Mouse (Mus musculus) gastrocnemius, postnatal 10 days (tissue): ENCODE data around the gene Rangap1. TPM values are rescaled to one million over a fixed set of nuclear protein-coding genes. Genes with fewer than 3 reads are reported as not detected.
A peak's percentile ranks its signal among the peaks of the same experiment; 100 is the strongest.

Experiments
- DNase-seq: peaks from one replicate; pipeline ENCODE4 v3.0.0; 2021; ENCODE audit warnings: mixed read lengths
- long read RNA-seq, 2 experiments: library from polyadenylated mRNA; stranded (forward); transcript quantifications; one replicate each; pipeline ENCODE4 v2.0.0; 2021
- total RNA-seq, 2 experiments: library from RNA; stranded (reverse); gene quantifications; 2 replicates each; pipeline ENCODE4 v1.2.3; 2021

The Rangap1 gene
- 10 to 100 TPM; 28.6 to 31.3 TPM for total RNA-seq
- long read RNA-seq, experiment 1, transcript Rangap1-201 (16 exons, 3,033 nt), result major isoform, 63 of 76 reads
- long read RNA-seq, experiment 1, partial matches to known transcripts, result 5 of 76 reads
- long read RNA-seq, experiment 1, other reads (novel, unspliced or antisense), result 5 of 76 reads
- long read RNA-seq, experiment 2, transcript Rangap1-201 (16 exons, 3,033 nt), result major isoform, 49 of 61 reads
- long read RNA-seq, experiment 2, partial matches to known transcripts, result 9 of 61 reads
- long read RNA-seq, experiment 2, other reads (novel, unspliced or antisense), result 1 of 61 reads

DNA sequence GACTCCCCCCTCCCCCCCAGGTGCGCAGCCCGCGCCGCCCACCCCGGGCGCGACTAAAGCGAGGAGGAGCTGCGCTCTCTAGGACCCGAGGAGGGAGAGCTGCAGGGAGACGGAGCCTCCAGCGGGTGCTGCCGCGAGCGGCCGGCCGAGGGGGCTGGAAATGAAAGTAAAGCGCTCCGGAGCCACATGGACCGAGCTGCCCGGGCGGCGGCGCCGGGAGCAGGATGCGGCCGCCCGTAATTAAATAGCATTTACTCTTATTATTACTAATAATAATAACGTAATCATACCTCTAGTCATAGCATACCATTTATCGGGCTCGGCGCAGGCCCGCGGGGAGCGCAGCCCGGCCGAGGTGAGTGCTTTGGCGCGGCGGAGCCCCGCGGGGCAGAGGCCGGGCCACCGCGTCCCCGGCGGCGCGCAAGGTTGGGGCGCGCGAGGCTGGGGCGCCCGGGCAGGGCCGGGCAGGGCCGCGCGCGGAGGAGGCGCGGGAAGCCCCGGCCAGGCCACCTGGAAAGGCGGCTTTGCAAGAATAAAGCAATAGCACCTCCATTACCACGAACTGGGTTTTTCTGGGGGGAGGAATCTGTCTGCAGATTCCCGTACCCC is at the start of gene Rangap1, which contains the start of gene Zc3h7b:
Gene Rangap1, minus strand, starts transcription at position 539 of the 609 bp plus-strand sequence.
Gene Zc3h7b, plus strand, starts transcription at position 66 of the 609 bp plus-strand sequence.
- peak; percentile 76 for DNase-seq

DNA sequence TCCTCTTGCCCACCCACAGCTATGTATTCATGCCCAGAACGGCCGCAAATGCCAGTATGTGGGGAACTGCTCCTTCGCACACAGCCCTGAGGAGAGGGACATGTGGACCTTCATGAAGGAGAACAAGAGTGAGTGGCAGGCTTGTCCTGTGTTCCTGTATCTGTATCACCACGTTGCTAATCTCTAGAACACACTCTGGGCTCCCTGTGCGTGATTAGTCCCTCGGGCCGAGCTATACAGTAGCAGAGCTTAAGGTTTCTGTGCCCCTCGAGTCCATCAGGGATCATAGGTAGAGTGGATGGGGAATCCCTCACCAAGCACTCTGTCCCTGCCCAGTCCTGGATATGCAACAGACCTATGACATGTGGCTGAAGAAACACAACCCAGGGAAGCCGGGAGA is 47.1 kb upstream of the Rangap1 start:
- DNase-seq, result no peak

DNA sequence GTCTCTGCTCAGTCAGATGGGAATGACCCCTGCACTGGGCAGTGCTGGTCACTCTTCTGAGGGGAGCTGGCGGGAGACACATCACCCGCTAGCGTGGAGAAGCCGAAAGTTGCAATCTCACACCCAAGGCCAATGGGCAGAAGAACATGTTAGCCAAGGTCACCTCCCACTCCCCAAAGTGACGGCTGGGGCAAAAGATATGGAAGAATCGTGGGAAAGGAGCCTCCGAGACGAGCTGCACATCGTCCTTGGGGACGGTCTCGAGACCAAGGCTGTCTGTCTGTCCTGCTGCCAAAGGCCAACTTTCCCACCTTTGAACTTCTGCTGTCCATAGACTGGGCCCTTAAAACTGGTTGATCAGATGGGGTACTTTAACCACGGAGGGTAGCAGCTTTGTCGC is 42.2 kb upstream of the Rangap1 start:
- no peak for DNase-seq

DNA sequence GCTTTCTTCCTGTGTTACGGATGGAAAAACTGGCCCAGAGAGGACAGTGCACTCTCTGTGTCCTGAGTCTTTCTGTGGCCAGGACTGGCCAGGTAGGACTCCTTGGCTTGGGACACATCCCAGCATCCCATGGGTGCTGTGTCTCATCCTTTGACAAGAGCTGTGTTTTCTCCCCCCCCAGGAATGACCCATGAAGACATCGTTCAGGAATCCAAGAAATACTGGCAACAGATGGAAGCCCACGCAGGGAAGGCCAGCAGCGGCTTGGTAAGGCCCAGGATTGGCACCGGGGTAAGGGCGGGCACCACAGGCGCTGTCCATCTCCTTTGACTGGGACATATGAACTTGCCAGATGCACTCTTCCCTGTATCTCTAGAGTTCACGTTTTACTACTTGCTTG is 40.4 kb upstream of the Rangap1 start:
- DNase-seq, result no peak

DNA sequence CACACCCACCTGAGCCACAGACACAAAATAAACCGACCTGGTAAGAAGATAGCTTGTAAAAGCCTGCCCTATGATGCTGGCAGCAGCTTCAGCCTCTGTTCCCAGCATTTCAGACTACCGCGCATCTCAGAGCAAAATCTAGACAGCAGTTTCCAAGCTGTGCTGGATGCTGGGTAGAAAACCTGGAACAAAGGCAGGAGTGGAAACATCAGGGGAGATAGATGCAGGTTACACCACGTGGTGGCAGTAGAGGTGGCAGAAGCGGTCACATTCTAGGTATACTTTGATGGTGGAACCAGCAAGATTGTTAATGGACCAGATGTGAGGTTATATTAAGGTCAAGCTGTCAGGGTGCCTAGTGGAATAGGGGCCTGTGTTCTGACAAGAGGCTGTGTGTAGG is 39.4 kb upstream of the Rangap1 start:
- DNase-seq, result no peak

DNA sequence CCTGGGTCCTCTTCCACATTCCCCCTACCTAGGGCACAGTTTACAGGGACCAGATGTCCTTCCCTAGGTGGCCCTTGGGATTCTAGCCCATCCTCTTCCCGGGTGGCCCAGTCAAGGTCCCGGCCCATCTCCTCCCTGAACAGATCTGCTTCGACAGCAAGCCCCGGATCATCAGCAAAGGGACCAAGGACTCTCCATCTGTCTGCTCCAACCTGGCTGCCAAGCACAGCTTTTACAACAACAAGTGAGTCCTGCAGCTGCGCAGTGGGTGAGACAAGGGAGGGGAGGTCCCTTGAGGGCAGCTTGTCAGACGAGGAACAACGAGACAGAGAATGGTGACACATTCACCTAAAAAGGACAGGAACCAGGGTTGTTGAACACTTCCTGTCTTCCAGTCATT is 36.5 kb upstream of the Rangap1 start:
- DNase-seq, result no peak

DNA sequence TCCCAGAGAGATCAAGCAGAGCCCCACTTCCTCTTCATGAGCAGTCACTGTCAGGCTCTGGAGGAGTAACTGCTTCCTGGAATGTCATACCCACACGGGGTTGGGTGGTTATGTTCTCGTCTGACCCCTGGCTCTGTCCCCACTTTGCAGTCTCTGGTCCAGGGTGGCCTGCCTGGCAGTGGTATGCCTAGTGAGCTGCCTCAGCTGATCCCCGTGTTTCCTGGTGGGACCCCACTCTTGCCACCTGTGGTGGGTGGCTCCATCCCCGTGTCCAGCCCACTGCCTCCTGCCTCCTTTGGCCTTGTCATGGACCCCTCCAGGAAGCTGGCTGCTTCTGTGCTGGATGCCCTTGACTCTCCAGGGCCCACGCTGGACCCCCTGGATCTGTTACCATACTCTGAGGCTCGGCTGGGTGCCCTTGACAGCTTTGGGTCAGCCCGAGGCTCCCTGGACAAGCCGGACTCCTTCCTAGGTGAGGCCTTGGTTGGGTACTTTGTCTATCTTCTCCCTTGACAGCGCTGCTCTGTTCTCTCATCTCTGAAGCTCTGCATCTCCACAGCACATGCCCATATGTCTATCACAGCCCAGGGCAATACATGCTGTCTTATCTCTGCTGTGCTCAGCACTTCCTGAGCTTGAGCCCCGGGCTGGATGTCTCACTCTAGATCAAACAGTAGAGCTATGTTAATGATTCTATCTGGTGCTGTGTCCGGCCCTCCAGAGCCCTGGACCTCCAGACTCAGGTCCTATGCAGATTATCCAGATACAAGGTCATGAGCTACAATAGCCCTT is 31.5 kb upstream of the Rangap1 start:
- DNase-seq, result no peak

DNA sequence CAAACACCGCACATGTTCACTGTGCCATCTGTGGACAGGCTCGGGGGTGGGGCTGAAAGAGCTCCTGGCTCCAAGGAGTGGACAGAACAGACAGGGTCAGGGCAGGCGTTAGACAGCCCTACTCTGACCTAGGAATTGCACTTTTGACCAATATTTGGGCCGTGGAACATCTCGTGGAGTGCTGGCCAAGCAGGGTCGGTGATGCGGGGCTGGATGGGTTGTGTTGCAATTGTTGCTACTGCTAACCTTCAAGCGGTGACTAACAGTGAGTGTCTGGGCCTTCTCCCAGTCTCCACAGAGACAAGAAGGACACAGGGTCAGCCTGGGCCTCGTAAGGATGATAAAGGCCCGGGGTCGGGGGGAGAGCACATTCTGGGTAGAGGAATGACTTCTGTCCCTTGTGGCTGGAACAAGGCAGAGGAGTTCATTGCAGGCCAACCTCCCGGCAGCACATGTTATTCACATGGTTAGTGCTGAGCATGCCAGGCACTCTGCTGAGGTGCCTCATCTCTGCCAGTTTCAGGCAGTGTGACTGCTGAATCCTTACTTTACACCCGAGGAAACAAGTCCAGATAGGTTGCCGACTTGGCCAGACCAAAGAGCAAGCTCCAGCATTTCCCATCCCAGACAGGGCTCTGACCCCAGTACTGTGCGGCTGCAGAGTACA is 29.3 kb upstream of the Rangap1 start:
- DNase-seq, result no peak

DNA sequence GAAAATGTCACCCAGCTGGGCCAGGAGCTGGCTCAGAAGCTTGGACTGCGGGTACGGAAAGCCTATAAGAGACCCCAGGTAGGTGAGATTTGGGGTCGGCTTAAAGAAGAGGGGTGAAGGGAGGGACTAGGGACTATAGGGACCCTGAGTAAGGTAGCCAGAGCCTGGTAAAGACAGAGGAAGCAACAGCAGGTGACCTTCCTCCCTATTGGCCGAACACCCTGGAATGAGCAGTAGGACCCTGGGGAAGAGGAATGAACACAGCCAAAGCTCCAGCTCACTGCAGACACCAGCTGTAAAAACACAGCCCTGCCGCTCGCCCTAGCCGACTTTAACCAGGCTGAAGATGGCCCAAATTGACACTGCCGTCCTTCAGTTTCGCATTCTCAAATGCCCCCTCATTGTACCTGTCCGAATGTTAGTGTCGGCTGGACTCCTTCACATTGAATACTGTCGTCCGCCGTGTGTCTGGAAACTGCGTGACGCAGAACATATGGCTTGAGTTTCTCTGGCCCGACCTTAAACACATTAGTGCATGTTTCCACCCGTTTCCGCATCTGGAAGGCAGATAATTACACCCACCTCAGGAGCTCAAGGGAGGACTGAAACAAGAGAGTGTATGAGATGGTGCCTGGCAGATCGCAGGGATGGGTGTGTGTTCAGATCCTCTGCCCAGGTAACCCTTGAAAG is 27.2 kb upstream of the Rangap1 start:
- no peak for DNase-seq

DNA sequence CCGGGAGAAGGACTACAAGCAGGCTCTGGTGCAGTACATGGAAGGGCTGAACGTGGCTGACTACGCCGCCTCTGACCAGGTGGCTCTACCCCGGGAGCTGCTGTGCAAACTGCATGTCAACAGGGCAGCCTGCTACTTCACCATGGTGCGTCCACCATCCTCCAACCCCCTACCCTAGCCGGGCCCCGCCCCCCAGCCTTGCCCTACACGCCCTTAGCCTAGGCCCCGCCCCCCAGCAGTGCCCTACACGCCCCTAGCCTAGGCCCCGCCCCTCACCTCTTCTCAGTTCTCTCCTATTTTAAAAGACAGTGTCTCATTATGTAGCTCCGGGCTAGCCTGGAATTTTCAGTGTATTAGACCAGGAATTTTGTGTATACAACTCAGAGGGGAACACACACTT is 23.7 kb upstream of the Rangap1 start:
- DNase-seq, result no peak

DNA sequence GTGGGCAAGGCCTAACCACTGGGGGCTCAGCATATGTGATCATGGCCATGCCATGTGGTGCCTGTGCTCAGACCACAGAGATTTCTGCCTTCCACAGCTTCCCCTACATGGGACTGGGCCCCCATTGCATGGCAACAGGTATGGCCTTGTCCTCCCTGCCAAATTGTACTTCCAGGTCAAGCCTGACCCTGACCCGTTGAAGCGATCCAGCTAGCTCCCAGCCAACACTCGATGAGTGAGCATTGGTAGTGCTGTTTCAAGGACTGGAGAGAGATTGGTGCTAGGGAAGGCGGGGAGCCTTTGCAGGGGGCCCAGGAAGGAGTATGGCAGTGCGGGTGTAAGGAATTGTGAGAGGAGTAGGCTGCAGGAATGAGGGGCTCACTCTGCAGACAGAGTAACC is 21.1 kb upstream of the Rangap1 start:
- no peak for DNase-seq

DNA sequence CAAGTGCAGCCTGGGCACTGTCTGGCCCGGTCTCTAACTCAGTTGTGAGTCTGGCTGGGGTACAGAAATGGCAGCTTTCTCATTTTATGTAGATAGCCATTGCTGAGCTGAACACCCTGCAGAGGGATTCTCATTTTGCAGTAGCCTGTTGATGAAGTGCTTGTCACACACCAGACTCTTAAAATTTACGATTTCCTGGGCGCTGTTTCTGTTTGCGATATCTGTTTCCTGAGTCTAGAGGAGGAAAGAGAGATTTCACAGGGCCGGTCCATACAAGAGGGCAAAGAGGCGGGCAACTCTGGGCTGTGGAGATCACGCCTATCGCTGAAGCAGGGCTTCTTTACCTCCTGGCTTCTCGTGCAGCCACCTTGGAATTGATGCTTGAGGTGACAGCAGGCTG is 20.3 kb upstream of the Rangap1 start:
- DNase-seq, result no peak

DNA sequence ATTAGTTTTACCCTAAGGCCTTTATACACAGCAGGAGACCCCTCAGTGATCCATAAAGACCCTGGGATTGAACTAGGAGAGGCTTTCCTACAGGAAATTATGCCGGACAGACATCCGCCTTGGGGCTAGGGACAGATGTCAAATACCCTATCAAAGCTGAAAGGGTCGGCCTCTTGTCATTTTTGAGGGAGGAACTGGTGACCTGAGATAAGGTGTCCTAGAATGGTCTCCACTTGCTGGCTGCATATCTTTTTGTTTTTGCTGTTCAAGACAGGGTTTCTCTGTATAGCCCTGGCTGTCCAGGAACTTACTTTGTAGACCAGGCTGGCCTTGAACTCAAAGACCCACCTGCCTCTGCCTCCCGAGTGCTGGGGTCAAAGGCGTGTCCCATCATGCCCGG is 19.2 kb upstream of the Rangap1 start:
- no peak for DNase-seq

DNA sequence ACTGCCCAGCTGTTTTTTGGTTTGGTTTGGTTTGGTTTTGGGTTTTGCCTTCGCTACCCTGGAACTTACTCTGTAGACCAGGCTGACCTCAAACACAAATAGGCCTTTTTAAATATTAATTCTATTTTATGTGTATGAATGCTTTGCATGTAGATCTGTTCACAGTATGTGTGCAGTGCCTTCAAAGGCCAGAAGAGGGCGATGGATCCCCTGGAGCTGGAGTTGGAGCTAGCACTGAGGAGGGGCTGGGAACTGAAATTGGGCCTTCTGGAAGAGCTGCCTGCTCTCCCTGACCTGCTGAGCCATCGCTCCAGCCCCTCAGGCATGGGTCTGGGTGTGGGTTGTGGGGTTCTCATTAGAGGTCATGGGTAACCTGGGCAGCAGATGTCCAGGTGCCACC is 16.6 kb upstream of the Rangap1 start:
- DNase-seq, result no peak

DNA sequence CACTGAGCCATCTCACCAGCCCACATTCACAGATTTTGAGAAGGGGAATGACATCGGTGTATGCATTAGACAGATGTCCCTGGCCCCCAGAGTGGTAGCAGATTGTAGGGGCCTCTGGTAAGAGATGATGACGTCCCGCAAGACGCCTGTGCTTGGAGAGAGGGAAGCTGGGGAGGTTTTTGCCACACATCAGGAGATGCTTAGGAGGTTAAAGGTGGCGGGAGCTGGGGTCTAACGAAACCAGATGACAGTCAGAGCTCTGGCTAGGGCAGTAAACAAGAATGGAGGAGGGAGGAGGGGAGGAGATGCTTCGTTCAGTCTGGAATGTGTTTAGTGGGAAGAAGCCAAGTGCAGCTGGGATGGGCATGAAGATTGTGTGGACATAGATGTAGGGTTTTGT is 16.1 kb upstream of the Rangap1 start:
- no peak for DNase-seq

DNA sequence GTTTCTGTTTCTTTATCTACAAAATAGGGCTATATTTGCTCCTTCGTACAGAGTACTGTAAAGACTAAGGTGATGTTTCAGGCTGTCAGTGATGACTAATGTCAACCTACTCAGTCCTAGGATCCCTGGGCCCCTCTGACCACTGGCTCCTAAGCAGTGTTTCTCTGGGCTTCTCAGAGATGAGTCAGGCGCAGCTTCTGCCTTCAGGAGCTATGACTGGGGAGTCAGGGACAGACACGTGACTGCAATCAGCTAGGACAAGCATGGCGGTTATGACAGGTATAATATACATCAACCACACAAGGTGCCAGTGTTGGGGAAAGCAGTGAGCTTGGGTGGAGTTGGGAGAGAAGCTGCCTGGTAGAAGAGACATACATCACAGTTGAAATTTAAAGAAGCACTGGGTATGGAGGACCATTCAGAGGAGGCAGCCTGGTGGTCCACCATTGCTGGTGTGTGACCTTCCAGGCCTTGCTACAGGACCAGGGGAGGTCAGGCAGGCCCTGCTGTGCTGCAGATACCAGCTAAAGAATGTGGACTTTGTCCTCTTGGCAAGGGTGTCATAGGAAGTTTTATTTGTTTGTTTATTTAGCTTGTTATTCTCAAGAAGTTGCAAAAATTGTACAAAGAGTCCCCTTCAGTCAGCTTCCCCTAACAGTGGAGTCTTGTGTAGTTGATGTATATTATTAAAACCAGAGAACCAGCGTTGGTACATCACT is 15.2 kb upstream of the Rangap1 start:
- DNase-seq, result no peak

DNA sequence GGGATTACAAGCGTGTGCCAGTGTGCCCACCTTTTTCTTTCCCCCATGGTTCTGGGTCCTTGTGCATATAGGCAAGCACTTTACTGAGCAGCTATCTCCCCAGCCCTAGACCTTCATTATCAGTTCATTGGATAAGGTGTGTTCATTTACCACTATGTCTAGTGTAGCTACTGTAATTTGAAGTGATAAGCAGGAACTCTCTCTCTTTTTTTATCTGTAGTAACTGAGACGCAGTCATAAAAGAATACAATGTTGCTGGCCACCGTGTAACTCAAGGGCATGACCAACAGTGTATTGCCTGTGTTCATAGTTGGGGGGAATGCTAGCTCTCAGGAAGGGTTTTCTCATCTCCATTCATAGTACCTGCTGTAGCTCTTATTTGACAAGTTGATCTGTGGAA is 14.2 kb upstream of the Rangap1 start:
- DNase-seq, result no peak

DNA sequence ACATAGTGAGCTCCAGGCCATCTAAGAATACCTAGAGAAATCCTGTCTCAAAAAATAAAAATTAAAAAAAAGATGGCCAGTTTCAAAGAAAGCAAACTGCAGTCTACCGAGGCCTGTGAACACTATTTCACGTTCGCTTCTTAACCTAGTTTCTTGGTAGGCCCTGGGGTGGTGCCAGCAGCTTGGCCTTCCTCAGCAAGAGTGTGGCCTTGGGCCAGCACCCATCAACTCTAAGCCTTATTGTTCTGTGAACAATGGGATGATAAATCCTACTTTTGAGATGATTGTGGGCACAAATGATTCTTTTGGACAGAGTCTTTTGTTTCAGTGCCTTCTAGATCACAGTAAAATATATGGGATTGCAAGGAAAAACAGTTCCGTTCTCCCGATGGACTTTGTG is 13.4 kb upstream of the Rangap1 start:
- no peak for DNase-seq

DNA sequence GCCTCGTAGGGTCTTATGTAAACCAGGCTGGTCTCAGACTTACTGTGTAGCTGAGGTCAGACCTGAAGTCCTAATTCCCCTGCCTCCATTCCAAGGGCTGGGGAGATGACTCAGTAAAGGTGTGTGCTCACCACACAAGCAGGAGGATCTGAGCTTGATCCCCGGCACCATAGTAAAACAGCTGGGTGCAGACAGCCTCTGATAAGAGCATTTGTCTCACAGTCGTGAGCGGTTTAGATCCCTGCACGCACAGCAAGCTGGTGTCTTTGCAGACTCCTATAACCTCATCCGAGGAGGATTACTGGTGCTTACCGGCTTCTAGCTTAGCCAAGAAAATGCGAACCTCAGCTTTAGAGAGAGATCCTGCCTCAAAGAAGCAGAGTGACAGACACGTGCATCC is 8.3 kb upstream of the Rangap1 start:
- DNase-seq, result no peak

DNA sequence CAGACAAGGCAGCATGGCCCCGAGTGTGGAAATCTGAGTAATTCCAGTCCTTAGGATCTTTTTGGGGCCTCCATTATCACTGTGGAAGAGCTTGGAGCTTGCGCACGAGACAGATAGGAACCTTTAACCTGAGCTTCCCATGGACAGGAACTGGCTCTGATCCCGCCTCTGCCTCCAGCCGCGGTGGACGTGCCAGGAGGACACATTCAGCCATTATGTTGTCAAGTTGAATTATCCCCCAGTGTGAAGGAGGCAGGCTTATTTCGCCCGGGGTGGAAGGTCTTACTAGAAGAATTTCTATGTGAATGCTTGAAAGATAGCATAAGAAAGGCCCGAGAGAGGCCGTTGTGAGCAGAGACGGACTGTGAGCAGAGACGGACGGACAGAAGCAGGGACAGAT is 4.4 kb upstream of the Rangap1 start:
- DNase-seq, result no peak

DNA sequence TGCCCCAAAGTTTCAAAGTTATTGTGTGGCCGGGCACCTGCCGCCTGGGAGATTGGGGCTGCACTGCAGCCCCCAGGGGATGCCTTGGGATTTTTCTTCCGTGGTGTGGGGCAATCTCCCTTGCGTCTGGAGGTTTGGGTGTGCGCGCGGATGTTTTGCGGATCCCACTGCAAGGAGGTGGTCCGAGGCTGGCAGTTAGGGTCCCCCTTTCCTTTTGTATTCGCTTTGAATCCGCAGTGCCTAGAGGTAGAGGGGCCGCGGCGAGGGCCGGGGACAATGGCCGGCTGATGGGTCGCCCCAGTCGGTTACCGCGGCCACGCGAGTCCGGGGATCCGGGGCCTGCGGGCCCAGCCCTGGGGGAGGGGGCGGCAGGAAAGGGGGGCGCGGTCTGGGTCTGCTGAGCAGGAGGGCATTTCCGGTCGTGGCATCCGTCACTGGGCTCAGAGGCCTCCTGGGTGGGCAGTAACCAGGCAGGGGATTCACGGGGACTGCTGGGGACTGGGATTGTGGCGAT is 328 bp upstream of the Rangap1 start:
- DNase-seq, result peak; percentile 70
